13 mouse cellular contexts compared by ENCODE assay signal in the genomic region with DNA sequence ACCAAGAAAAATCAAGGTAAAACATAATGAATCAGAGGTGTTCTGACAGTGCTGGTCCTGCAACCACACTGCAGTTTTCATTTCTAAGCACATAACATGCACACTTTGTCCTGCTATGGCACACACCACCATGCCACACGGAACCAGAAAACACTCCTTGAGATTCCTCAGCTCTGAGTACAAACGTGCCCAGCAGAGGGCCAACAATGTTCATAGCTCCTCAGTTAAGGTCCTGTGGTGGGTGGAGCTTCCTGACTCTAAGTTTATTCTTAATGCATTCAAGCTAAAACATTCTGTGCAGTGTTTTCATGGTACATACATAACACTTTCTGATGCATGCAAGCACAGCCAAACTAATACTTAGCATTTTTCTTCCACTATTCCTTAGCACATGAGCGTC.
DNase-seq lines count a peak whose midpoint lies in the region; ATAC-seq and TF ChIP-seq lines count a peak whose summit lies in the region.
"Had no signal": no experiment of that assay in that cellular context is flagged by ENCODE, and none has a peak within 500 bp of the region (broad histone marks: within the 10 kb centered on the region; RNA-seq: fewer than 3 reads in every experiment).

No protein-coding gene starts in this region.

- no peaks in the 10 kb centered on the region for H3K36me3 ChIP-seq in hindbrain, postnatal 0 days (ENCODE audit: insufficient read depth, low read length)
- no peaks in the 10 kb centered on the region for H3K36me3 ChIP-seq in hindbrain, embryonic 14.5 days (replicated peaks; ENCODE audit: control insufficient read depth, insufficient read depth)
- H3K36me3 ChIP-seq: heart, embryonic 15.5 days had no signal

- no peaks in the 10 kb centered on the region for H3K9me3 ChIP-seq in hindbrain, postnatal 0 days (ENCODE audit: low read length)
- H3K9me3 ChIP-seq in hindbrain, embryonic 14.5 days (ENCODE audit: control insufficient read depth, low read length) = no peaks in the 10 kb centered on the region
- H3K9me3 ChIP-seq: heart, embryonic 15.5 days had no signal

- no peak overlapping the region for H3K4me2 ChIP-seq in hindbrain, postnatal 0 days (ENCODE audit: low read depth, low read length)
- H3K4me2 ChIP-seq in hindbrain, embryonic 14.5 days (replicated peaks) = no peak overlapping the region
- H3K4me2 ChIP-seq: heart, embryonic 15.5 days had no signal

- H3K4me1 ChIP-seq in hindbrain, postnatal 0 days (ENCODE audit: insufficient read depth, low read length) = no peaks in the 10 kb centered on the region
- H3K4me1 ChIP-seq in hindbrain, embryonic 14.5 days (replicated peaks; ENCODE audit: control insufficient read depth, insufficient read depth, low read length) = no peaks in the 10 kb centered on the region
- H3K4me1 ChIP-seq: heart, embryonic 15.5 days had no signal

- H3K9ac ChIP-seq in hindbrain, postnatal 0 days (replicated peaks; ENCODE audit: low read length) = no peak overlapping the region
- no peak overlapping the region for H3K9ac ChIP-seq in hindbrain, embryonic 14.5 days
- H3K9ac ChIP-seq: heart, embryonic 15.5 days had no signal

- peak; percentile 3; the same call in 1 of the 2 replicates for TF ChIP-seq CTCF in hindbrain, postnatal 0 days (IDR thresholded peaks at IDR 0.05; ENCODE audit: low read depth)

- no peaks in the 10 kb centered on the region for H3K27me3 ChIP-seq in hindbrain, postnatal 0 days (ENCODE audit: insufficient read depth, low read length)
- H3K27me3 ChIP-seq in hindbrain, embryonic 14.5 days (ENCODE audit: control insufficient read depth, insufficient read depth, low read length) = no peaks in the 10 kb centered on the region
- H3K27me3 ChIP-seq: heart, embryonic 15.5 days had no signal

- DNase-seq in hindbrain, postnatal 0 days (ENCODE audit: low spot score) = no peak
- no peak for DNase-seq in hindbrain, embryonic 14.5 days (ENCODE audit: low spot score)
- DNase-seq in 3T3-L1 (ENCODE audit: low read depth, low spot score) (peak; percentile 9), NIH3T3 (ENCODE audit: low read depth) (peak; percentile 5)
- DNase-seq in lung, postnatal 25 days (ENCODE audit: low spot score) = peak; percentile 29
- no peak for DNase-seq in left cerebral cortex, postnatal 25 days (ENCODE audit: low spot score in 2 of 2)
- DNase-seq: cerebellum, adult 8-10 months; gastrocnemius, postnatal 10 days; kidney, postnatal 14 days had no signal

- ATAC-seq in hindbrain, postnatal 0 days = no peak
- no peak for ATAC-seq in hindbrain, embryonic 14.5 days (ENCODE audit: low FRiP score)
- ATAC-seq in frontal cortex, adult (ENCODE audit: low TSS enrichment) = no peak
- no peak for ATAC-seq in erythroblast, adult 5-6 weeks (replicated peaks; ENCODE audit: low FRiP score, poor library complexity, severe bottlenecking)
- ATAC-seq: hindbrain, embryonic 16.5 days had no signal

- H3K27ac ChIP-seq in hindbrain, postnatal 0 days = no peak overlapping the region
- H3K27ac ChIP-seq in hindbrain, embryonic 14.5 days = no peak overlapping the region
- H3K27ac ChIP-seq: heart, embryonic 15.5 days had no signal

- WGBS in hindbrain, postnatal 0 days = 61% methylated on average over 3 of the region's 3 CpGs
- WGBS in hindbrain, embryonic 14.5 days = 64% methylated on average over 3 of the region's 3 CpGs

- intact Hi-C loops in left cerebral cortex, postnatal 25 days (cut with DNase I) = loop anchor here (10.0 kb wide), 1 partner anchor 187 kb away; a partner anchor contains a TSS

- H3K4me3 ChIP-seq in hindbrain, postnatal 0 days (ENCODE audit: low read length) = no peak overlapping the region
- H3K4me3 ChIP-seq in hindbrain, embryonic 14.5 days (replicated peaks; ENCODE audit: low read length) = no peak overlapping the region
- H3K4me3 ChIP-seq: heart, embryonic 15.5 days had no signal

Comparison
In these comparisons a context has a peak if more than half of its experiments do, and no peak if none do; other contexts are left out.
1. DNase-seq: peak in 3T3-L1 (single experiment), NIH3T3 (single experiment) and lung, postnatal 25 days (single experiment); none in hindbrain, postnatal 0 days (single experiment), hindbrain, embryonic 14.5 days (single experiment) and left cerebral cortex, postnatal 25 days (0 of 2).